In genomic region chr17:51806124-51806960, GRCm38 (mm10) we compare ENCODE assay signal across 11 mouse cellular contexts. TPM values are rescaled to one million over a fixed set of nuclear protein-coding genes. Genes with fewer than 3 reads are reported as not detected.
DNase-seq lines count a peak whose midpoint lies in the region; ATAC-seq lines count a peak whose summit lies in the region.
"Had no signal": no experiment of that assay in that cellular context is flagged by ENCODE, and none has a peak within 500 bp of the region (broad histone marks: within the 10 kb centered on the region; RNA-seq: fewer than 3 reads in every experiment).

No protein-coding gene starts in this region.

- H3K27me3 ChIP-seq in midbrain, embryonic 12.5 days, result no peaks in the 10 kb centered on the region
- H3K27me3 ChIP-seq in midbrain, embryonic 11.5 days (ENCODE audit: control insufficient read depth, insufficient read depth, low read length), result no peaks in the 10 kb centered on the region
- H3K27me3 ChIP-seq in midbrain, embryonic 16.5 days (ENCODE audit: control insufficient read depth, insufficient read depth, low read depth, low read length), result no peaks in the 10 kb centered on the region

- DNase-seq in cerebellum, adult 18-20 months, result peak; percentile 14 to 26
- DNase-seq in cerebellum, adult 11 months, result no peak
- DNase-seq in midbrain, embryonic 11.5 days (ENCODE audit: low spot score, missing footprints), result no peak
- peak; percentile 42 to 46 for DNase-seq in cerebellum, postnatal 10 days
- DNase-seq in gastrocnemius, postnatal 10 days, result no peak
- no peak for DNase-seq in lung, postnatal 14 days
- DNase-seq: kidney, adult 18-20 months; lung, embryonic 14.5 days had no signal

- no peaks in the 10 kb centered on the region for H3K9me3 ChIP-seq in midbrain, embryonic 12.5 days
- H3K9me3 ChIP-seq in midbrain, embryonic 11.5 days (ENCODE audit: control insufficient read depth, low read length), result no peaks in the 10 kb centered on the region
- no peaks in the 10 kb centered on the region for H3K9me3 ChIP-seq in midbrain, embryonic 16.5 days (replicated peaks; ENCODE audit: control insufficient read depth, low read length, poor library complexity, severe bottlenecking)

- H3K4me1 ChIP-seq in midbrain, embryonic 12.5 days, result peaks cover 9% of the 10 kb centered on the region; the same call in 1 of the 2 replicates
- peaks cover 11% of the 10 kb centered on the region for H3K4me1 ChIP-seq in midbrain, embryonic 11.5 days (ENCODE audit: control insufficient read depth, insufficient read depth, low read length)
- H3K4me1 ChIP-seq in midbrain, embryonic 16.5 days (ENCODE audit: control insufficient read depth, insufficient read depth, low read length), result peaks cover 18% of the 10 kb centered on the region

- peaks cover 48% of the 10 kb centered on the region for H3K36me3 ChIP-seq in midbrain, embryonic 12.5 days
- 0 out of 2 replicates have a peak, but pooled peaks cover 4% of the 10 kb centered on the region for H3K36me3 ChIP-seq in midbrain, embryonic 11.5 days (ENCODE audit: control insufficient read depth, insufficient read depth, low read length)
- peaks cover 5% of the 10 kb centered on the region; the same call in 1 of the 2 replicates for H3K36me3 ChIP-seq in midbrain, embryonic 16.5 days (ENCODE audit: control insufficient read depth, insufficient read depth, low read length)

- no peak overlapping the region for H3K9ac ChIP-seq in midbrain, embryonic 12.5 days (replicated peaks)
- no peak overlapping the region for H3K9ac ChIP-seq in midbrain, embryonic 11.5 days (ENCODE audit: low read length)
- no peak overlapping the region for H3K9ac ChIP-seq in midbrain, embryonic 16.5 days (ENCODE audit: low read depth, low read length)
- H3K9ac ChIP-seq: lung, embryonic 14.5 days had no signal

- H3K4me2 ChIP-seq in midbrain, embryonic 12.5 days (replicated peaks), result no peak overlapping the region
- H3K4me2 ChIP-seq in midbrain, embryonic 11.5 days, result no peak overlapping the region
- H3K4me2 ChIP-seq in midbrain, embryonic 16.5 days (ENCODE audit: low read length), result no peak overlapping the region
- H3K4me2 ChIP-seq: lung, embryonic 14.5 days had no signal

- 0 out of 2 replicates have a peak overlapping the region, but pooled peaks have one; percentile 3 for H3K27ac ChIP-seq in midbrain, embryonic 12.5 days (replicated peaks)
- H3K27ac ChIP-seq in midbrain, embryonic 11.5 days (ENCODE audit: low read depth, low read length), result no peak overlapping the region
- 0 out of 2 replicates have a peak overlapping the region, but pooled peaks have one; percentile 12 for H3K27ac ChIP-seq in midbrain, embryonic 16.5 days (ENCODE audit: low read length)

- 79% methylated on average over 12 of the region's 12 CpGs for WGBS in midbrain, embryonic 12.5 days
- WGBS in midbrain, embryonic 11.5 days, result 85% methylated on average over 12 of the region's 12 CpGs
- 63% methylated on average over 12 of the region's 12 CpGs for WGBS in midbrain, embryonic 16.5 days

- ATAC-seq in midbrain, embryonic 12.5 days (ENCODE audit: low FRiP score, low read depth), result no peak
- ATAC-seq in midbrain, embryonic 11.5 days (ENCODE audit: low FRiP score), result no peak
- ATAC-seq in midbrain, embryonic 16.5 days, result peak; percentile 46; the same call in 1 of the 2 replicates

- no peak overlapping the region for H3K4me3 ChIP-seq in midbrain, embryonic 12.5 days
- H3K4me3 ChIP-seq in midbrain, embryonic 11.5 days (ENCODE audit: low read depth, low read length), result no peak overlapping the region
- H3K4me3 ChIP-seq in midbrain, embryonic 16.5 days (ENCODE audit: low read depth, low read length), result no peak overlapping the region
- H3K4me3 ChIP-seq: erythroblast, embryonic 14.5 days had no signal

RNA-seq across cellular contexts. Expression of gene Satb1, which starts 26.7 kb away (rescaled TPM):
- polyA plus RNA-seq in midbrain, embryonic 12.5 days (2016; fragmentation: Nextera tagmentation; extraction: Ambion mirVana), result 35.9 and 38.8 TPM in 2 replicates
- 30.0 and 31.9 TPM in 2 replicates for polyA plus RNA-seq in midbrain, embryonic 11.5 days (2014; fragmentation: Nextera tagmentation; extraction: Ambion mirVana)
- 19.3 and 22.8 TPM in 2 replicates for polyA plus RNA-seq in midbrain, embryonic 16.5 days (2015; fragmentation: Nextera tagmentation; extraction: Ambion mirVana)
- total RNA-seq in gastrocnemius, postnatal 10 days (2021), result 10 to 100 TPM; 82.9 to 84.3 TPM

Comparison
In these comparisons a context has a peak if more than half of its experiments do, and no peak if none do; other contexts are left out.
1. DNase-seq: peak in cerebellum, adult 18-20 months (2 of 2) and cerebellum, postnatal 10 days (2 of 2); none in cerebellum, adult 11 months (single experiment), midbrain, embryonic 11.5 days (single experiment), gastrocnemius, postnatal 10 days (single experiment) and lung, postnatal 14 days (single experiment).